Mouse (Mus musculus) heart, postnatal 0 days (tissue): ENCODE measurements around the gene Card11. TPM values are rescaled to one million over a fixed set of nuclear protein-coding genes. Genes with fewer than 3 reads are reported as not detected.

Experiments
- ATAC-seq: fragments of 200-750 bp; cut with Nextera tagmentation; 2 replicates; pipeline ENCODE4 v1.8.0; 2017; ENCODE audit warnings: low read depth, moderate number of reproducible peaks, moderate library complexity; ENCODE audit not compliant: insufficient read depth
- DNase-seq: peaks from one replicate; pipeline ENCODE4 v3.0.0-alpha.2; 2016; ENCODE audit warnings: low spot score
- H3K27ac ChIP-seq: fragments of 300-500 bp; sonication (generic); 2 replicates; pipeline ENCODE4 v1.5.1; 2014; ENCODE audit warnings: low read depth, mild to moderate bottlenecking
- H3K27me3 ChIP-seq: fragments of 300-500 bp; sonication (generic); 2 replicates; pipeline ENCODE4 v1.6.1; 2014; ENCODE audit warnings: low read length, mixed read lengths; ENCODE audit not compliant: control insufficient read depth, insufficient read depth
- H3K36me3 ChIP-seq: fragments of 300-500 bp; sonication (generic); replicated peaks from 2 replicates; pipeline ENCODE4 v1.6.1; 2014; ENCODE audit warnings: low read length, mixed read lengths; ENCODE audit not compliant: control insufficient read depth, insufficient read depth
- H3K4me1 ChIP-seq: fragments of 300-500 bp; sonication (generic); 2 replicates; pipeline ENCODE4 v1.6.1; 2014; ENCODE audit warnings: antibody characterized with exemption; ENCODE audit not compliant: control insufficient read depth, insufficient read depth
- H3K4me2 ChIP-seq: fragments of 300-500 bp; sonication (generic); 2 replicates; pipeline ENCODE4 v1.6.1; 2014; ENCODE audit warnings: low read depth, mild to moderate bottlenecking, low read length, moderate library complexity
- H3K4me3 ChIP-seq: fragments of 300-500 bp; sonication (generic); 2 replicates; pipeline ENCODE4 v1.5.1; 2014; ENCODE audit warnings: low read depth, low read length
- H3K9ac ChIP-seq: fragments of 300-500 bp; sonication (generic); replicated peaks from 2 replicates; pipeline ENCODE4 v1.6.1; 2014; ENCODE audit warnings: low read depth, low read length, mixed read lengths
- H3K9me3 ChIP-seq: fragments of 300-500 bp; sonication (generic); replicated peaks from 2 replicates; pipeline ENCODE4 v1.6.1; 2016; ENCODE audit warnings: low read length; ENCODE audit not compliant: control insufficient read depth
- CTCF ChIP-seq: IDR thresholded peaks from 2 replicates; pipeline ENCODE4 v1.5.1; 2016; ENCODE audit warnings: antibody characterized with exemption, control low read depth, low read depth
- EP300 ChIP-seq: IDR thresholded peaks from 2 replicates; pipeline ENCODE4 v1.6.1; 2016; ENCODE audit warnings: antibody characterized with exemption, low read depth
- WGBS: fragments of 180-500 bp; shearing (Covaris S2); extraction: QIAGEN DNeasy Blood & Tissue Kit; methylation state at CpG from one replicate; pipeline ENCODE4 v1.1.7; 2014; 5-methylcytosine and 5-hydroxymethylcytosine counted together
- polyA plus RNA-seq: library from polyadenylated mRNA; unstranded; fragments of >200 nt; fragmentation: Nextera tagmentation; extraction: Ambion mirVana; gene quantifications from 2 replicates; pipeline ENCODE4 v1.2.1, GENCODE M21; 2015
- total RNA-seq: library from RNA; depleted of rRNA; stranded (reverse); fragments of >200 nt; gene quantifications from 2 replicates; pipeline ENCODE4 v1.2.3, GENCODE M21; 2014; ENCODE audit warnings: low replicate concordance

Card11 gene
- total and polyA plus RNA-seq, 2 experiments from 2014 or later: 0.45 TPM; not detected in 1

GRCm38 (mm10) chr5:140884966-140885365, 115.4 kb downstream of the Card11 start:
- peak overlapping the region; percentile 33 for H3K4me2 ChIP-seq
- no peaks in the 10 kb centered on the region for H3K27me3 ChIP-seq
- H3K36me3 ChIP-seq: no peaks in the 10 kb centered on the region
- H3K9ac ChIP-seq: no peak overlapping the region
- H3K4me1 ChIP-seq: peaks cover 9% of the 10 kb centered on the region; the same call in 1 of the 2 replicates
- peak overlapping the region; percentile 45 for H3K27ac ChIP-seq
- DNase-seq (peak; percentile 80), ATAC-seq (peak; percentile 76)
- TF ChIP-seq EP300 (0 out of 2 replicates have a peak, but pooled peaks have one; percentile 35), CTCF (no peak)
- no peaks in the 10 kb centered on the region for H3K9me3 ChIP-seq
- 12% methylated on average over 13 of the region's 13 CpGs for WGBS
- H3K4me3 ChIP-seq: no peak overlapping the region

GRCm38 (mm10) chr5:140882391-140882790, 118.0 kb downstream of the Card11 start:
- no peak overlapping the region for H3K9ac ChIP-seq
- 73% methylated on average over 4 of the region's 4 CpGs for WGBS
- ATAC-seq (no peak), DNase-seq (no peak)
- H3K27me3 ChIP-seq: no peaks in the 10 kb centered on the region
- H3K4me2 ChIP-seq: no peak overlapping the region
- no peaks in the 10 kb centered on the region for H3K9me3 ChIP-seq
- no peaks in the 10 kb centered on the region for H3K36me3 ChIP-seq
- no peak for TF ChIP-seq EP300
- TF ChIP-seq CTCF: no peak
- no peak overlapping the region for H3K27ac ChIP-seq
- peaks cover 9% of the 10 kb centered on the region; the same call in 1 of the 2 replicates for H3K4me1 ChIP-seq
- H3K4me3 ChIP-seq: no peak overlapping the region

GRCm38 (mm10) chr5:140880151-140880550, 120.2 kb downstream of the Card11 start:
- Histone ChIP-seq H3K36me3 (no peaks in the 10 kb centered on the region), H3K4me2 (no peak overlapping the region), H3K27ac (no peak overlapping the region), H3K9me3 (no peaks in the 10 kb centered on the region), H3K9ac (no peak overlapping the region), H3K4me3 (no peak overlapping the region), H3K4me1 (peaks cover 7% of the 10 kb centered on the region; the same call in 1 of the 2 replicates), H3K27me3 (no peaks in the 10 kb centered on the region)
- no peak for TF ChIP-seq EP300
- no peak for TF ChIP-seq CTCF
- no peak for ATAC-seq
- no peak for DNase-seq
- WGBS: 50% methylated on average over 10 of the region's 10 CpGs

- ATAC-seq (no peak), DNase-seq (no peak)
- 66% methylated on average over 6 of the region's 6 CpGs for WGBS
These were observed 121.7 kb downstream of the Card11 start for GRCm38 (mm10) chr5:140878644-140879043.

GRCm38 (mm10) chr5:140873736-140874307, 126.6 kb downstream of the Card11 start:
- Histone ChIP-seq H3K9ac (no peak overlapping the region), H3K4me2 (peak overlapping the region; percentile 42; the same call in 1 of the 2 replicates), H3K27ac (no peak overlapping the region), H3K4me3 (no peak overlapping the region), H3K36me3 (no peaks in the 10 kb centered on the region), H3K27me3 (0 out of 2 replicates have a peak, but pooled peaks cover 9% of the 10 kb centered on the region), H3K4me1 (0 out of 2 replicates have a peak, but pooled peaks cover 5% of the 10 kb centered on the region), H3K9me3 (no peaks in the 10 kb centered on the region)
- no peak for ATAC-seq
- 72% methylated on average over 6 of the region's 6 CpGs for WGBS
- no peak for TF ChIP-seq CTCF
- TF ChIP-seq EP300: no peak
- no peak for DNase-seq

More at GRCm38 (mm10) chr5:140878644-140879043, 121.7 kb downstream of the Card11 start:
- TF ChIP-seq CTCF (peak; percentile 21; the same call in 1 of the 2 replicates), EP300 (no peak)
- Histone ChIP-seq H3K27me3 (0 out of 2 replicates have a peak, but pooled peaks cover 2% of the 10 kb centered on the region), H3K4me3 (no peak overlapping the region), H3K27ac (no peak overlapping the region), H3K4me1 (no peaks in the 10 kb centered on the region), H3K4me2 (no peak overlapping the region), H3K36me3 (no peaks in the 10 kb centered on the region), H3K9ac (no peak overlapping the region), H3K9me3 (no peaks in the 10 kb centered on the region)
